Mouse (Mus musculus) left cerebral cortex, adult 18-20 months (tissue): ENCODE data around the gene Sox15. TPM values are rescaled to one million over a fixed set of nuclear protein-coding genes. Genes with fewer than 3 reads are reported as not detected.
A peak's percentile ranks its signal among the peaks of the same experiment; 100 is the strongest.

ENCODE experiments used
- DNase-seq, 2 experiments: peaks; one replicate each; pipeline ENCODE4 v3.0.0; 2021 to 2022; ENCODE audit warnings: low spot score in 2 of 2, mixed read lengths in 1 of 2
- total RNA-seq, 2 experiments: library from RNA; stranded (reverse); gene quantifications; 2 replicates each; pipeline ENCODE4 v1.2.3; 2021

The Sox15 gene
- total RNA-seq, 2 experiments from 2014 or later = not detected

DNA sequence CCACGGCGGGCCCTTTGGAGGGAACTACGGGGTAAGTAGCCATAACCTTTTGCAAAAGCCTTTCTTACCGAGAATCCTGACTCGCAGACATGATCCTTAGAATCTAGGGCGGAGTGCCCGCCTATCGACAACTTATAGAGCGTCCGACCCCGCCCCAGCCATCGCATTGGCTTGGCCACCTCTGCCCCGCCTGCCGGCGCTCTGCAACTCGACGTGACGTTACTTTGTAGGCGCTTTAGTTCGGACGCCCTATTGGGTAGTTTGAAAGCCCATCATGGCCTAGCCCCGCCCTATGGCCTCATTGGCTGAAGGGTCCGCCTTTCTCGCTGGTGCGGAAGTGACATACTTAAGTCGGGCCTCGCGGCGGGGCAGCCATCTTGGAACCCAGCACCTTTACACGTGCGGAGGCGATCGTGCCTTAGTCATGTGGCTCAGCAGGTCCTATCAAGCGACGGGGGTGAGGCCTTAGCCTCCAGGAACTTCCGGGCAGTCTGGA, 17.1 kb downstream of the Sox15 start, which contains the start of gene Eif4a1:
Gene Eif4a1, minus strand, starts transcription at position 213 of the 496 bp plus-strand sequence.
- peak; percentile 99 to 100 for DNase-seq

DNA sequence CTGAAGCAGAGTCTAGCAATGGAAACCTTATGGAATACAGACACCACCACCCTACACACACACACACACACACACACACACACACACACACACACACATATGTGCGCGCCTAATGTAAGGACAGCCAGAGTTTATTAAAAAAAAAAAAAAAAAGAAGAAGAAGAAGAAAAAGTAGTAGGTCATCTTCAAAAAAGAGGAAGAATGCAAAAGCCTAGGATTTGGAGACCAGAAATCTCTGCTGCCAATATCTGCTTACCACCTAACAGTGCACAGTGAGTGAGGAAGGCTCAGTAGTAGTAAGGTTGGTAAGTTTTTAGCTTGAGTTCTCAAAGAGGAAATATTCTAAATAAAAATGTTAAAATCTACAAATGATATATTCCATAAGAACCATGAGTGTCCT, 24.0 kb downstream of the Sox15 start:
- DNase-seq = no peak

DNA sequence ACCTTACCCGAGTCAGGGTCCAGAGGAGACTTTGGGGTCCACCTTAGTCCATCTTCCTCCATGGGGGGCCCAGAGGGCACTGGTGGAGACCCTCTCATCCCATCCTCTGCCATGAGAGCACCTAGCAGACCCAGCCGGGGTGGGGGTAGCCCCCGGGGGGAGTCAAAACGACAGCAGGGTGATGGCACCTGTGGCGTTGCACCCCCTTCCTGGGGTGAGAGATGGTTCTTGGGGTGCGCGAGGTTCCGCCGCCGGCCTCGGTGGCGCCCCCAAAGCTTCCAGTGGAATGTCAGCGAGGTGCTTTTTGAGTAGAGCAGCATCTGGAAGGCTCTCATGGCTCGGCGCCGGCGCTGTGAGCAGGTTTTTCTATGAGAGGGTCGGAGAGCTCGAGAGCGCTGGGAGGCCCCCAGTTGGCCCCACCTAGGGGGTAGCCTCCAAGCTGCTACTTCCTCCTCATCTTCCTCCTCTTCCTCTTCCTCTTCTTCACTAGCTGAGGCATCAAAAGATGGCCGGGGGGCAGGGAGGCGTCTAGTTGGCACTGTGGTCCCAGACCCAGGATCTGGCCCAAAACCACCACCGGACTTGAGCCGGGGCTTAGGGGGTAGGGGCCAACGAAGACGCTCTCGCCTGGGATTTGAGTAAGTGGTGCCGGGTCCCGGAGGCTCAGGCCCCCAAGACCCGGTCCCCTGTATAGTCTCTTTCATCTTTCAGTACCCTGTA, 25.2 kb downstream of the Sox15 start:
- no peak for DNase-seq

DNA sequence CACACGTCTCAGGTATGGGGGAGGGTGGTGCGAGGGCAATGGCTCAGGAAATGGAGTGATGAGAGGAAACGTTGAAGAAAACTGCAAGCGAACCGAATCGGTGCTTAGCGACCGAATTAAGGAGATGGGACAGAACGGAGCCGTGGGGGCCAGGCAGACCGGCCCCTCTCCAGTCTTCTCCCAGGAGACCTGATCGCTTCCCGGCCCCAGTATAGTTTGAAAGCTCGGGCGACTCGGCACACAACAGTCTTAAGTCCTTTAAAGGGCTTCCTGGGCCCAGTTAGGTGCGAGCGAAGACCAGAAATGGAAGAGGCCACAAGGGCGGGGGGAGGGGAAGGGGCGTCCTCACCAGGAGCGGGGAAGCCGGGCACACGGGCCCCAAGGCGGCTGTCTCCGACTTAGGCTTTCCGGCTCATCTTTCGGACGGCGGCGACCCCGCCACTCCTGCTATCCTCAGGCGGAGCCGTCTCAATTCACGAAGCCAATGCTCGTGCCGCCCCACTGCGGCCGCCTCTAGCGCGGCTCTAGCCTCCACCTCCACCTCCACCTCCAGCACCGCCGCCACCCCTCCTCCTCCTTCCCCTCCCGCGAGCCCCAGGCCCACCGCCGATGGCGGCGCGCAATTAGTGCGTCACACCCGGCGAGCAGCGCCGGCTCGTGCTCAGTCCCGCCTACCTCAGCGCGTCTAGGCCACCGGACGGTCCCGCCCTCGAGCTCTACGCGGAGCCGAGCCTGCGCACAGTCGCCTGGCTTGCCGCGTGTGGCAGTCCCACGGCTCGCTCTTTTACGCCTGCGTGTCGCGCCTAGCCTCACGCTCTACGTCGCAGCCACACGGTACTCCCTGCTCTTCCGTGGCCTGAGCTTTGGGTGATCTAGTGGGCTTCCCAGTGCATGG, 26.4 kb downstream of the Sox15 start, which contains the start of gene Senp3:
Gene Senp3, minus strand, starts transcription at position 771 of the 895 bp plus-strand sequence.
- DNase-seq = peak; percentile 97 to 98

DNA sequence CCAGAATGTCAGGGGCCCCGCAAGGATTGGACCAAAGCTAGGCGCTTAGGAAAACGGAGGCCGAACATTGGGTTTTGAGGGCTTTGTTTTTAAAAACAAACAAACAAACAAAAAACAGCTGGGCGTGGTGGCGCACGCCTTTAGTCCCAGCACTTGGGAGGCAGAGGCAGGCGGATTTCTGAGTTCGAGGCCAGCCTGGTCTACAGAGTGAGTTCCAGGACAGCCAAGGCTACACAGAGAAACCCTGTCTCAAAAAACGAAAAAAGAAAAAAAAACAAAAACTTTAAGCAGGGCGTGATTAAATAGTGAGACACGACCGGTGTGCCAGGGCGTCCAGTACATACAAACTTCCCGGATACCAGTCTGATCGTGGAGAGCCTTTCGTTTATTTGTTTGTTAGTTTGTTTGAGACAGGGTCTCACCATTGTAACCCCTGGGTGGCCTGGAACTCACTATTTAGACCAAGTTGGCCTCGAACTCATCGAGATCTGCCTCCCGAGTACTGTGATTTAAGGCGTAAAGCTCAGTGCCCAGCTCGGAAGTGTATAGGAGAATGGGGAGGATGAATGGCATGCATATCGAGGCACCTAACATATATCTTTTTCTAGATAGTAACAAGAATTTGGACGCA, 27.2 kb downstream of the Sox15 start:
- no peak for DNase-seq

DNA sequence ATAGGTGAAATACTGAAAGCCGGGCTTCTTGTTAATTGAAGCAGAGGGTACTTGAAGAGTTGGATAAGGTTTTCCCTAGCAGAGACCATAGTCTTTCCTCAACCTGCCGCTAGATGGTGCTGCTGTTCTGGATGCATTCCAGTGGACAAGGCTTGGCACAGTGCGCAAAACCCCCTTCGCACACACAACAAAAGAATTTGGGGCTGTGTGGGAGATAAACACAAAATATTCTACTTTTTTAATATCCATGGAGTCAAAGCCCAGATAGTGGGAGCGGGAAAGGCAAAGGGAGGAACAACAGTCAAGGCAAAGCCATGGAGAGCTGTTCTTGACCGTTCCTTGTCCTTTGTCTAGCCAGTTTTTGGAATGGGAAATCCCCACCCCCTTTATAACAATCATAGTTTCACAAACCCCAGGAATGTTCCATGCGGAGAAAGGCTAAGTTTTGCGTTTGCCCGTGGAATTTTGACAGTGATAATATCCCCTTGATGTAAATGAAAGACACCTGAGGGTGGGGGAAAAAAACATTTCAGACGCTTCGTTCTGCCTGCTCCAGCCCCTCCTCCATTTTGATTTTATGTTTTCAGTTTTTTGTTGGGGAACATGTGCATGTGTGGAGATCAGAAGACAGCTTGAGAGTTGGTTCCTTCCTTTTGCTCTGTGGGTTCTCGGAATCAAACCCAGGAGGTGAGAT, 27.9 kb downstream of the Sox15 start:
- peak; percentile 89 to 91 for DNase-seq

DNA sequence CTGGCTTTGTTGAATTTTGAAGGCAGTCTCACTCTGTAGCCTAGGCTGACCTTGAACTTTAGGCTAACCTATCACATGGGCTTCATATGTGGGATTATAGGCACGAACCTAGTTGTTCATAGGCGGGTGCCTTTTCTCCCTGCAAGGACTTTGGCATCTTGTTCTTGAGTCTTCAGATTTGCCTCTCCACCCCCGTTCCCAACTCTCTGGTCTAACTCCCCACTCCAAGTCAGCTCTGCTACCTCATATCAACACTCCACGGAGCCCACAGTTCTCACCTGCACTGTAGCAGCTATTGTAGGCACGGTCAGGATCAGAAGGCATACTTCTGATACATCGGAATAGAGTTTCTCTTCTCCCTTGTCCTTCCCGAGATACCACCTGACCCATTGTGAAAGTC, 28.5 kb downstream of the Sox15 start:
- DNase-seq = no peak

DNA sequence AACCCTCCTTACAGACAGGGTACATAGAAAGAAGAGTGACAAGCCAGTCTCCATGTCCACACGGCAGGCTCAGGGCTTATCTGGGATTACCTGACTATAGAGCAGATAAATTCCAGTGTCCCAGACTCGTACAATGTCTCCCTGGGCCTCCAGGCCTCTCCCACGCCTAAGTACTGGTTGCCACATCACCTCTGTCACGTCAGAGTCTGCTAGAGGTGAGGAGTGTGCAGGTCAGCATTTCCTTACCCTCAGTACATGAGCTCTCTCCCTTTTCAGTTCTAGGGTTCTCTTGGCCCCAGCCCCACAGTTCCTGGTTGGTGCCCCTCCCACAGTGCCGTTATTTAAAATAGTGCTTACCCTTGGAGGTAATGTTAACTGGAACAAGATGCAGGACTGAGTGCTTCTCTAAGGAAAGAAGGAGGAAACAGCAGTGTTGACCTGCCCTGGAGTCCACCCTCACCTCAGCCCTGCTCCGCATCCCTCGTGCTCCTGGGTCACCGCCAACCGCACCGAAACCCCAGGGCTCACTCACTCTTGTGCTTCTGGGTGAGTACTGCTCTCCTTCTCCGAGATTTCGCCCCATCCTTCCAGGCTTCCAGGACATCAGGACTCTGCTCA, 29.1 kb downstream of the Sox15 start:
- DNase-seq = no peak

DNA sequence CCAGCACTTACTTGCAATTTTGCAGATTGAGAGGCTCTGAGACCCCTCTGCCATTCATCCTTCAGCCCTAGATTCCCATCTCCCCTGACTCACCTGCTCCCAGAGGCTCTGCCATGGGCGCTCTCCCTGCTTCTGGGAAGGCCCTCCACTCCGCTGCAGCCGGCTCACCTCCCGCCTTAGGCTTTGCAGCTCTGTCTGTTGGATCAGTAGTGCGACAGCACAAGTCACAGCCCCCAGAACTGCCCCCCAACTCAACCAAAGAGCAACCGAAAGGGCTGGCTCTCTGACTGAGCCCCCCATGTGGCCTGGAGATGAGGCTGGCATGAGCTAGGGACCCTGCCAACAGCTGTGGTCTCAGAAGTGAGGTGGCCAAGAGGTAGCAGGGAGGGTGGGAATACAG, 29.8 kb downstream of the Sox15 start:
- no peak for DNase-seq

DNA sequence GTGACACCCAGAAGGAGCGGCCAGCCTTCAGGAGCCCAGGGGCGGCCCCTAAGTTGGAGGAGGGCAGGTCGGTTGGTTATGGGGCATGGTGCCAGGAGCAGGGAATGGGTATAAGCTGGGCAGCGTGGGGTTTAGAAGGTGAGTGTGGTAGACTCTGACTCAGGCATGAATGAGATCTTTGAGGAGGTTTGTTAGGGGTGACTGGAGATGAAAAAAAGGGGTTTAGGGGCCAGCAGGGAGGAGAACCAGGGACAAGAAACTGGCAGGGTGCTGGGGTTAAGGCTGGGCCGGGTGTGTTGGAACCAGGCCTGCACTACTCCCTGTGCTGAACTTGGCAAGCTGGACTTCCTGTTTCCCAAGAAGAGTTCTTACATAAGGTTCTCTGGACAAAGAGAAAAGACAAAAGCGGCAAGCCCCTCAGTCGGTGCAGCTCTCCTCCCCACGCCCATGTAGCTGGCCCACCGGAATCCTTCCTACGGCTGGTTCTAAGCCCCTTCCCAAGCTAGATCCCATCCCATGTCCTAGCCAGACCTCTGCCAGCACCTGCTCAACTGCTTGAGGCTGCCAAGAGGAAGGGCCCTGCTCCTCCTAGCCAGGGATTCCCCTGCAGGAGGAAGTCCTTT, 30.5 kb downstream of the Sox15 start, which contains the start of gene Tnfsf13:
Gene Tnfsf13, minus strand, starts transcription at position 259 of the 623 bp plus-strand sequence.
- DNase-seq = no peak

DNA sequence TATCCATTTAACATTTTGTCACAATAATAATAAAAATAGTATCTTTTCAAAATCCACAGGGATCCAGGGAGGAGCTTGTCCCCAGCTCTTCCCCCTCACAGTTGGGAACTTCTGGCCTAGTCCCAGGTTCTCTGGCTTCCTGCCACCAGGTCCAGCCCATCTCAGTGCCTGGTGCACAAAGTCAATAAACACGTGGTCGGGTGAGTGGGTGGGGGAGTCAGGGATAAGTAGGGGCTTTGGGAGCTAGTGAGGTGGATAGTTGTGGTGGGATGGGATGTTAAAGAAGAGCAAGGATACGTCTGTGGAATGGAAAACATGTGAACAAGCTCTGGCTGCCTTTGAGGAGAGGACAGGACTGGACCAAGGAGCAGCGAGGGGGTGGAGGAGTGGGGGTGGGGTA, 31.3 kb downstream of the Sox15 start:
- no peak for DNase-seq

DNA sequence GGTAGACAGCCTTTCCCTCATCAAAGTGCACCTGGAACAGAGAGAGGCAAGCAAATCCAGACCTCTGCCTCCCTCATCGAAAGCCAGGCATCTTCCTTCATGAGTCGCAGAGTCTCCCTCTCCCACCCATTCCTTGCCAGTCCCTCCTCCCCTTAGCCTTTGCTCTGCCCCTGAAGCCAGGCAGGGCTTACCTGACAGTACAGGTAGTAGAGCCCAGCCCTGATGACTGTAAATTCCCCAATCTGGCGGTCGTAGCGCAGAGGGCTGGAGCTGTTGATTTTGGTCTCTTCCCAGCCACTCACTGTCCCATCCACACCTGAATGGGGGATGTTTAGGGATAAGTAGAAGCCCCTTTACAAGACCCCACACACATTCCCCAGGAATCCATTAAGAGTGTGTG, 31.9 kb downstream of the Sox15 start:
- no peak for DNase-seq

DNA sequence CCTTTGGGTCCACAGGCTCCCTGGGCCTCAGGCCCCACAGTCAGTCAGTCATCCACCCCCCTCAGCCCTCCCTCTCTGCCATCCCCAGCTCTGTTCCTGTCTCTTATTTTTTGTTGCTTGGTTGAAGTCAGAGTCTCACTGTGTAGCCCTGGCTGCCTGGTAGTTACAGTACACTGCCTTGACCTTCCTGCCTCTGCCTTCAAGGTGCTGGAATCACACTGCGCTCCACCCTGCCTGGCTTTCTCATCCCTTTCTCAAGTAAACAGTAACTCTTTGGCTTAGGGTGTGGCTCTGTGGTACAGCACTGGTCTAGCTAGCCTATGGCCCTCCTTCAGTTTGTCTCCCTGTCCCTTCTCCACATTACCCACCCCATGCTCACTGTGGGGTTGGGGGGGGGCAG, 34.8 kb downstream of the Sox15 start:
- DNase-seq = no peak

DNA sequence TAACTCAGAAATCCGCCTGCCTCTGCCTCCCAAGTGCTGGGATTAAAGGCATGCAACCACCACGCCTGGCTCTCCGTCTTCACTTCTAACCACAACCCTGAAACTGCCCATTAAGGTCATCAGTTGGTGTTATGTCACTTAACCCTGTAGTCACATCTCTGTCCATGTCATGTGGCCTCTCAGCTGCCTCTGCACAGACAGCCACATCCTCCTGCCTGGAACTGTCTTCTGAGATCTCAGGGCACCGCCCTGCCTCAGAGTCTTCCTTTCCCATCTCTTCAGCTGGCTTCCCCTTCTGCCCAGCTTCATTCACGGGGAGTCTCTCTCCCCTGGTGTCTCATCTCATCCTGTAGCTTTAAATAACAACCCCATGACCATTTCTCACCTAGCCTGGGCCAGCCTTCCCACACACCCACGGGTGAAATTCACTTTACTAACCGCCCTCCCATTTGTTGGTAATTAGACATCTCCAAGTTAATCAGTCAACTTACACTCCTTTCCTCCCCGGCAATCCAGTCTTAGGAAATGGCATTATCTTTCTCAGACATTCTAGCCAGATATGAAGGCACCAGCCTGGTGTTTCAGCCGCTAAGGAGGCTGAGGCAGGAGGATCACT, 37.2 kb downstream of the Sox15 start:
- no peak for DNase-seq

DNA sequence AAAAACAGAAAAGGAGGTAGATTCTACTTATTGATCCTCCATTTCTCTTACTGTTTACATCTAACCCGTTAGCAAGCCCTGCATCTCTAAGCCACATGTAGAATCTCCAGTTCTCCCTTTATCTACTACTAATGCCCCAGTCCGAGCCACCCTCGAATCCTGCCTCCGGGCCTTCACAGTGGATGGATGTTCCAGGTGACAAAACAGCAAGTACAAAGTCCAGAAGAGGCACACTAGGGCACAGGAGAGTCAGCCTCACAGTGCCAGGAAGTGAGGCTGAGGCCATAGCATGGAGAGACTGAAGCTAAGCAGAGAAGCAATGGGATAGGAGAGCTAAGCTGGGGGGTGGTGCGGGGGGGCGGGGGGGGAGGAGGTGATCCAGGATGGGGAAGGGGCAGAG, 37.7 kb downstream of the Sox15 start:
- no peak for DNase-seq

DNA sequence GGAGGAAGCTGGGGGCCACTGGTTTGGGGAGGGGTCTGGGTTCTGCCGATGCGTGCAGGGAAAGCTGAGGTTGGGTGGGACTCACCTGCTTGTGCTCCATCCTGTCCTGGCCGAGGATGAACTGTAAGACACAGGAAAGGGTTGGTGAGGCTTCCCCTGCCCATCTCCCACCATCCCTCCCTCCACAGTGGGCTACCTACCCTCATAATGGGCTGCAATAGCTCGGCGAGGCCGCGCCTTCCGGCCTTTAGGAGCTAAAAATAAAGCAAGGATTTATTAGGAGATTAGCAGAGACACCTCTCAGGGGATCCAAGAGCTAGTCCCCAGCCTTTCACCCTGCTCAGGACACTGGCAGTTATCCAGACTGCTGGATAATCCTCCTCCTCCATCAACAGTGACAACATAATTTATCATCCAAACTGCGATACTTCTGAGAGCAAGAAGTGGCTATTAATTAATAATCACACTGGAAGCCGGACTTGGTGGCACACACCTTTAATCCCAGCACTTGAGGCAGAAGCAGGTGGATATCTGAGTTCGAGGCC, 38.4 kb downstream of the Sox15 start:
- DNase-seq = no peak

DNA sequence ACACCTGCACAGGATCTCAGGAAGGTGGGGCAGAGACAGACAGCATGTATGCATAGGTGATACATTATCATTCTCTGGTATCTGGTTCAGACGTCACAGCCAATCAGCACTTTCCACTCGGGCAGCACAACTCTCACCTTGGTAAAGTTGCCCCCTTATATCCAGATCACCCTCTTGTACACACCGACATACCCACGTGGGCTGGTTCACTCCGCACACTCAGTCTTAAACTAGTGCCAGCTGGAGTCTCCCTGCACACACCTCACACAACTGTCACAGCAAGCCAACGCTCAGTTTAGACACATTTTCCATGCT, 39.9 kb downstream of the Sox15 start:
- no peak for DNase-seq

DNA sequence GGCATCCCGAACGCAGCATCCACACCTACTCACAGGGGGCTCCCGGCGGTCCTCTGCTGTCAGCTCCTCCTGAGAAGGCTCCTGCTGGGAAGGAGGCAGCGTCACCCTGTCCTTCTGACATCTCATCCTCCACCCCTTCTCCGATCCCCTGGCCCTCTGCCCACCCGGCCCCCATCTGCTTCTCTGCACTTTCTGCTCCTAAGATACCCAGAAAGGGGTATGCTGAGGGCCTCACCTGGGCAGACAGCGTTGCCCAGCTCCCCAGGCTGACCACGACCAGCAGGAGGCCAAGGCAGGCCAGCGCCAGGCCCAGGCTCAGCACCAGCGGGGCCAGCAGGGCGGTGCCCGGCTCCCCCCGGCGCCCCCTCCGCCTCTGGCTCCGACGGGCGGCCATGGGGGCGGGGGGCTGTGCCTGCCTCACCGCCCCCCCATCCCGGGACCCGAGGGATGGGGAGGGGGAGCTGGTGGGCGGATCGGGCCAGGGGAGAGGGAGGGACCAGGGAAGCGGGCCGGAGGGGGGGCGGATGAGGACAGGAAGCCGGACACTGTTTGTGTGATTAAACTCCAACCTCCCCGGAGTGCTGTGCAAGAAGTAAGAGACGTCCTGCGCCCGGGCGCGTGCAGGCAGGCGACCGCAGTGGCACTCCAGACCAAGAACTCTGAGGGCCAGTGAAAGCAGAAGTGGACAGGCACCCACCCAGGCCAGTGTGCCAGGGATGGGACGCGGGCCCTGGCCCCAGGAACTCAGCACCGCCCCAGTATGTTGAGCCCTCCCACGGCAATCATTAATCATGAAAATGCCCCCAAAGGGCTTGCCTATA, 40.5 kb downstream of the Sox15 start, which contains the start of the genes Tnfsf12 and Tnfsfm13:
Gene Tnfsf12, minus strand, starts transcription at position 489 of the 821 bp plus-strand sequence.
Gene Tnfsfm13, minus strand, starts transcription at position 738 of the 821 bp plus-strand sequence.
- DNase-seq = peak; percentile 45 to 53
